Mouse (Mus musculus) midbrain, embryonic 14.5 days (tissue): ENCODE data around the gene Wdr82. TPM values are rescaled to one million over a fixed set of nuclear protein-coding genes. Genes with fewer than 3 reads are reported as not detected.
"Not testable (repeated sequence)": the region's sequence is repeated elsewhere in the genome, so short reads cannot be mapped to it uniquely, and the experiment has no call there.

ENCODE experiments used
- ATAC-seq: fragments of 200-750 bp; cut with Nextera tagmentation; 2 replicates; pipeline ENCODE4 v1.8.0; 2017; ENCODE audit warnings: moderate number of reproducible peaks, moderate library complexity; ENCODE audit not compliant: low FRiP score, low TSS enrichment
- DNase-seq: peaks from one replicate; pipeline ENCODE4 v3.0.0-alpha.2; 2015
- H3K27ac ChIP-seq: fragments of 300-500 bp; sonication (generic); replicated peaks from 2 replicates; pipeline ENCODE4 v1.5.1; 2014; ENCODE audit warnings: mild to moderate bottlenecking, low read depth, low read length, moderate library complexity
- H3K27me3 ChIP-seq: fragments of 300-500 bp; sonication (generic); 2 replicates; pipeline ENCODE4 v1.6.1; 2014; ENCODE audit warnings: low read length, control low read depth, mixed read lengths; ENCODE audit not compliant: control insufficient read depth, insufficient read depth
- H3K36me3 ChIP-seq: fragments of 300-500 bp; sonication (generic); 2 replicates; pipeline ENCODE4 v1.6.1; 2014; ENCODE audit warnings: low read length, control low read depth; ENCODE audit not compliant: control insufficient read depth, insufficient read depth
- H3K4me1 ChIP-seq: fragments of 300-500 bp; sonication (generic); 2 replicates; pipeline ENCODE4 v1.6.1; 2014; ENCODE audit warnings: mild to moderate bottlenecking, antibody characterized with exemption, low read length, control low read depth; ENCODE audit not compliant: control insufficient read depth, insufficient read depth
- H3K4me2 ChIP-seq: fragments of 300-500 bp; sonication (generic); 2 replicates; pipeline ENCODE4 v1.6.1; 2014; ENCODE audit warnings: mild to moderate bottlenecking, low read length, moderate library complexity
- H3K4me3 ChIP-seq: fragments of 300-500 bp; sonication (generic); replicated peaks from 2 replicates; pipeline ENCODE4 v1.5.1; 2014; ENCODE audit warnings: low read depth, low read length
- H3K9ac ChIP-seq: fragments of 300-500 bp; sonication (generic); replicated peaks from 2 replicates; pipeline ENCODE4 v1.6.1; 2014; ENCODE audit warnings: mild to moderate bottlenecking, low read length, moderate library complexity
- H3K9me3 ChIP-seq: fragments of 300-500 bp; sonication (generic); 2 replicates; pipeline ENCODE4 v1.6.1; 2016; ENCODE audit warnings: low read length, control low read depth, mixed read lengths; ENCODE audit not compliant: control insufficient read depth
- WGBS: fragments of 180-500 bp; shearing (Covaris S2); extraction: QIAGEN DNeasy Blood & Tissue Kit; methylation state at CpG from one replicate; pipeline ENCODE4 v1.1.7; 2014; 5-methylcytosine and 5-hydroxymethylcytosine counted together
- polyA plus RNA-seq: library from polyadenylated mRNA; unstranded; fragments of >200 nt; fragmentation: Nextera tagmentation; extraction: Ambion mirVana; gene quantifications from 2 replicates; pipeline ENCODE4 v1.2.1, GENCODE M21; 2014

Wdr82 gene
- polyA plus RNA-seq, 1 experiment from 2014 or later = 54.0 TPM

GRCm38 (mm10) chr9:106167703-106168102 lies 3.0 kb upstream of the Wdr82 start:
- Histone ChIP-seq H3K4me2 (no peak overlapping the region), H3K9ac (no peak overlapping the region), H3K36me3 (no peaks in the 10 kb centered on the region), H3K27ac (no peak overlapping the region), H3K9me3 (no peaks in the 10 kb centered on the region), H3K4me3 (no peak overlapping the region), H3K27me3 (0 out of 2 replicates have a peak, but pooled peaks cover 2% of the 10 kb centered on the region), H3K4me1 (peaks cover 9% of the 10 kb centered on the region; the same call in 1 of the 2 replicates)
- ATAC-seq (no peak), DNase-seq (no peak)
- 48% methylated on average over 1 of the region's 1 CpGs for WGBS

- ATAC-seq, H3K9me3 ChIP-seq, H3K4me3 ChIP-seq, H3K27ac ChIP-seq, DNase-seq, H3K36me3 ChIP-seq, H3K9ac ChIP-seq, H3K4me2 ChIP-seq, H3K27me3 ChIP-seq: not testable (repeated sequence)
- 83% methylated on average over 1 of the region's 1 CpGs for WGBS
- peaks cover 21% of the 10 kb centered on the region for H3K4me1 ChIP-seq
Measured at GRCm38 (mm10) chr9:106169006-106169405, 1.7 kb upstream of the Wdr82 start.

- H3K27ac ChIP-seq = 0 out of 2 replicates have a peak overlapping the region, but pooled peaks have one; percentile 98
- ATAC-seq = no peak
Measured at GRCm38 (mm10) chr9:106169917-106170316, 811 bp upstream of the Wdr82 start.

GRCm38 (mm10) chr9:106171346-106172158 lies 824 bp downstream of the Wdr82 start:
- peaks cover 35% of the 10 kb centered on the region for H3K4me1 ChIP-seq
- DNase-seq = peak; percentile 71

More at GRCm38 (mm10) chr9:106169917-106170316, 811 bp upstream of the Wdr82 start:
- H3K27me3 ChIP-seq = 0 out of 2 replicates have a peak, but pooled peaks cover 2% of the 10 kb centered on the region
- peak overlapping the region; percentile 93; the same call in 1 of the 2 replicates for H3K9ac ChIP-seq
- peak overlapping the region; percentile 64 for H3K4me2 ChIP-seq
- WGBS = 41% methylated on average over 6 of the region's 6 CpGs
- H3K4me3 ChIP-seq = peak overlapping the region; percentile 94
- H3K4me1 ChIP-seq = peaks cover 29% of the 10 kb centered on the region
- DNase-seq = no peak
- H3K9me3 ChIP-seq = no peaks in the 10 kb centered on the region
- H3K36me3 ChIP-seq = no peaks in the 10 kb centered on the region

GRCm38 (mm10) chr9:106172527-106172926 lies 1.8 kb downstream of the Wdr82 start:
- H3K4me1 ChIP-seq = peaks cover 35% of the 10 kb centered on the region
- no peak overlapping the region for H3K9ac ChIP-seq
- WGBS = 28% methylated on average over 3 of the region's 3 CpGs
- no peak overlapping the region for H3K27ac ChIP-seq
- DNase-seq (no peak), ATAC-seq (no peak)
- H3K36me3 ChIP-seq = peaks cover 13% of the 10 kb centered on the region
- peak overlapping the region; percentile 64 for H3K4me2 ChIP-seq
- no peaks in the 10 kb centered on the region for H3K9me3 ChIP-seq
- 0 out of 2 replicates have a peak, but pooled peaks cover 2% of the 10 kb centered on the region for H3K27me3 ChIP-seq
- peak overlapping the region; percentile 94 for H3K4me3 ChIP-seq

More at GRCm38 (mm10) chr9:106171346-106172158, 824 bp downstream of the Wdr82 start:
- Histone ChIP-seq H3K36me3 (peaks cover 3% of the 10 kb centered on the region), H3K27ac (peak overlapping the region; percentile 98), H3K4me3 (peak overlapping the region; percentile 94), H3K9ac (peak overlapping the region; percentile 93), H3K27me3 (0 out of 2 replicates have a peak, but pooled peaks cover 2% of the 10 kb centered on the region), H3K4me2 (peak overlapping the region; percentile 64), H3K9me3 (no peaks in the 10 kb centered on the region)
- ATAC-seq = peak; percentile 70
- 1% methylated on average over 30 of the region's 30 CpGs for WGBS

GRCm38 (mm10) chr9:106173363-106173762 lies 2.6 kb downstream of the Wdr82 start:
- H3K9ac ChIP-seq = peak overlapping the region; percentile 23; the same call in 1 of the 2 replicates

GRCm38 (mm10) chr9:106175552-106176200 lies 4.9 kb downstream of the Wdr82 start:
- Histone ChIP-seq H3K36me3 (peaks cover 43% of the 10 kb centered on the region), H3K27me3 (no peaks in the 10 kb centered on the region), H3K4me3 (no peak overlapping the region), H3K27ac (no peak overlapping the region), H3K9me3 (no peaks in the 10 kb centered on the region), H3K9ac (no peak overlapping the region), H3K4me1 (peaks cover 29% of the 10 kb centered on the region), H3K4me2 (no peak overlapping the region)
- DNase-seq (no peak), ATAC-seq (no peak)
- 91% methylated on average over 3 of the region's 3 CpGs for WGBS

More at GRCm38 (mm10) chr9:106173363-106173762, 2.6 kb downstream of the Wdr82 start:
- H3K27ac ChIP-seq = no peak overlapping the region
- H3K4me1 ChIP-seq = peaks cover 35% of the 10 kb centered on the region
- peak overlapping the region; percentile 64 for H3K4me2 ChIP-seq
- ATAC-seq (no peak), DNase-seq (no peak)
- no peaks in the 10 kb centered on the region for H3K9me3 ChIP-seq
- 64% methylated on average over 2 of the region's 2 CpGs for WGBS
- H3K4me3 ChIP-seq = peak overlapping the region; percentile 94
- peaks cover 21% of the 10 kb centered on the region for H3K36me3 ChIP-seq
- H3K27me3 ChIP-seq = 0 out of 2 replicates have a peak, but pooled peaks cover 2% of the 10 kb centered on the region

- no peak for DNase-seq
- Histone ChIP-seq H3K4me3 (no peak overlapping the region), H3K9me3 (no peaks in the 10 kb centered on the region), H3K4me1 (peaks cover 29% of the 10 kb centered on the region), H3K27me3 (no peaks in the 10 kb centered on the region), H3K9ac (no peak overlapping the region), H3K4me2 (no peak overlapping the region), H3K27ac (no peak overlapping the region), H3K36me3 (peaks cover 54% of the 10 kb centered on the region)
- ATAC-seq = no peak
- WGBS = 93% methylated on average over 5 of the region's 5 CpGs
Measured at GRCm38 (mm10) chr9:106176769-106177168, 6.0 kb downstream of the Wdr82 start.
